9 mouse cellular contexts compared by ENCODE assay signal in genomic region chr2:164939106-164939505, GRCm38 (mm10). TPM values are rescaled to one million over a fixed set of nuclear protein-coding genes. Genes with fewer than 3 reads are reported as not detected.
A peak's percentile ranks its signal among the peaks of the same experiment; 100 is the strongest.
DNase-seq lines count a peak whose midpoint lies in the region; ATAC-seq and TF ChIP-seq lines count a peak whose summit lies in the region.
"Had no signal": no experiment of that assay in that cellular context is flagged by ENCODE, and none has a peak within 500 bp of the region (broad histone marks: within the 10 kb centered on the region; RNA-seq: fewer than 3 reads in every experiment).

No protein-coding gene starts in this region.

- peaks cover 78% of the 10 kb centered on the region for H3K27me3 ChIP-seq in heart, embryonic 13.5 days (replicated peaks)
- H3K27me3 ChIP-seq in ES-Bruce4 (ENCODE audit: control insufficient read depth, insufficient read depth, low read length, poor library complexity, severe bottlenecking), result no peaks in the 10 kb centered on the region
- H3K27me3 ChIP-seq in embryonic facial prominence, embryonic 13.5 days, result peaks cover 47% of the 10 kb centered on the region
- H3K27me3 ChIP-seq in limb, embryonic 13.5 days, result peaks cover 58% of the 10 kb centered on the region

- no peak for TF ChIP-seq EP300 in ES-Bruce4 (IDR thresholded peaks at IDR 0.05; ENCODE audit: insufficient read depth, low read depth, low read length)

- peak overlapping the region; percentile 71 for H3K4me2 ChIP-seq in heart, embryonic 13.5 days
- H3K4me2 ChIP-seq in embryonic facial prominence, embryonic 13.5 days, result peak overlapping the region; percentile 73
- peak overlapping the region; percentile 66 for H3K4me2 ChIP-seq in limb, embryonic 13.5 days (replicated peaks)

- no peaks in the 10 kb centered on the region for H3K36me3 ChIP-seq in heart, embryonic 13.5 days
- H3K36me3 ChIP-seq in ES-Bruce4 (ENCODE audit: control insufficient read depth, insufficient read depth, low read length, poor library complexity, severe bottlenecking), result no peaks in the 10 kb centered on the region
- H3K36me3 ChIP-seq in embryonic facial prominence, embryonic 13.5 days, result no peaks in the 10 kb centered on the region
- H3K36me3 ChIP-seq in limb, embryonic 13.5 days, result no peaks in the 10 kb centered on the region
- H3K36me3 ChIP-seq: G1E had no signal

- ATAC-seq in heart, embryonic 13.5 days (ENCODE audit: extremely low read depth, insufficient number of reproducible peaks, low FRiP score, low TSS enrichment), result no peak
- ATAC-seq in embryonic facial prominence, embryonic 13.5 days (ENCODE audit: insufficient number of reproducible peaks, insufficient read depth, low FRiP score, low TSS enrichment, low read depth), result no peak; the same call in 1 of the 2 replicates
- no peak for ATAC-seq in limb, embryonic 13.5 days (ENCODE audit: low FRiP score, low read depth)
- no peak for ATAC-seq in monocyte, adult 5-6 weeks (replicated peaks; ENCODE audit: insufficient number of reproducible peaks, low FRiP score, low TSS enrichment, poor library complexity, severe bottlenecking)
- ATAC-seq in erythroblast, adult 5-6 weeks (replicated peaks; ENCODE audit: low FRiP score, poor library complexity, severe bottlenecking), result no peak

- no peak overlapping the region for H3K27ac ChIP-seq in heart, embryonic 13.5 days (replicated peaks)
- H3K27ac ChIP-seq in ES-Bruce4 (ENCODE audit: insufficient read depth, low read length), result no peak overlapping the region
- no peak overlapping the region for H3K27ac ChIP-seq in embryonic facial prominence, embryonic 13.5 days
- H3K27ac ChIP-seq in limb, embryonic 13.5 days, result no peak overlapping the region

- peaks cover 19% of the 10 kb centered on the region for H3K4me1 ChIP-seq in heart, embryonic 13.5 days
- H3K4me1 ChIP-seq in ES-Bruce4 (ENCODE audit: control insufficient read depth, insufficient read depth, low read length), result peaks cover 10% of the 10 kb centered on the region
- peaks cover 42% of the 10 kb centered on the region for H3K4me1 ChIP-seq in embryonic facial prominence, embryonic 13.5 days
- peaks cover 42% of the 10 kb centered on the region for H3K4me1 ChIP-seq in limb, embryonic 13.5 days

- H3K4me3 ChIP-seq in heart, embryonic 13.5 days, result peak overlapping the region; percentile 48
- peak overlapping the region; percentile 39 for H3K4me3 ChIP-seq in ES-Bruce4 (ENCODE audit: low read depth, low read length)
- peak overlapping the region; percentile 43 for H3K4me3 ChIP-seq in embryonic facial prominence, embryonic 13.5 days
- H3K4me3 ChIP-seq in limb, embryonic 13.5 days, result peak overlapping the region; percentile 39

- no peak for DNase-seq in heart, postnatal 36 days
- DNase-seq in yolk sac, embryonic 10.5 days (ENCODE audit: low spot score), result no peak

- 3% methylated on average over 11 of the region's 11 CpGs for WGBS in heart, embryonic 13.5 days
- 2% methylated on average over 11 of the region's 11 CpGs for WGBS in embryonic facial prominence, embryonic 13.5 days
- 3% methylated on average over 11 of the region's 11 CpGs for WGBS in limb, embryonic 13.5 days

- H3K9ac ChIP-seq in heart, embryonic 13.5 days, result peak overlapping the region; percentile 65
- peak overlapping the region; percentile 22 for H3K9ac ChIP-seq in ES-Bruce4 (ENCODE audit: low read depth, poor library complexity, severe bottlenecking)
- H3K9ac ChIP-seq in embryonic facial prominence, embryonic 13.5 days, result peak overlapping the region; percentile 60
- peak overlapping the region; percentile 45; the same call in 1 of the 2 replicates for H3K9ac ChIP-seq in limb, embryonic 13.5 days

- TF ChIP-seq POLR2A in ES-Bruce4 (IDR thresholded peaks at IDR 0.05; ENCODE audit: insufficient read depth, low read length), result no peak

- no peaks in the 10 kb centered on the region for H3K9me3 ChIP-seq in heart, embryonic 13.5 days
- no peaks in the 10 kb centered on the region for H3K9me3 ChIP-seq in ES-Bruce4 (replicated peaks; ENCODE audit: control insufficient read depth, insufficient read depth, low read length, poor library complexity, severe bottlenecking)
- H3K9me3 ChIP-seq in embryonic facial prominence, embryonic 13.5 days, result no peaks in the 10 kb centered on the region
- no peaks in the 10 kb centered on the region for H3K9me3 ChIP-seq in limb, embryonic 13.5 days
- H3K9me3 ChIP-seq: G1E had no signal

- intact Hi-C loops in heart, postnatal 36 days (cut with DNase I), result no loop called here

- TF ChIP-seq CTCF in ES-Bruce4 (IDR thresholded peaks at IDR 0.05; ENCODE audit: low read depth, low read length), result no peak

RNA-seq across cellular contexts. Expression of gene Mmp9, which starts 1.5 kb away (rescaled TPM):
- 0.33 and 0.36 TPM in 2 replicates for polyA plus RNA-seq in heart, embryonic 13.5 days (2015; fragmentation: Nextera tagmentation; extraction: Ambion mirVana)
- under 1 TPM; 0.87 to 0.97 TPM for total RNA-seq in heart, postnatal 36 days (2021)
- polyA plus RNA-seq in ES-Bruce4 (2011; ENCODE audit: insufficient read depth, insufficient read length, low read depth, missing spikeins), result 5.8 and 6.2 TPM in 2 replicates
- polyA plus RNA-seq in embryonic facial prominence, embryonic 13.5 days (2015; fragmentation: Nextera tagmentation; extraction: Ambion mirVana), result 16.6 and 23.8 TPM in 2 replicates
- 5.5 and 7.1 TPM in 2 replicates for polyA plus RNA-seq in limb, embryonic 13.5 days (2015; fragmentation: Nextera tagmentation; extraction: Ambion mirVana)
- total RNA-seq in monocyte, adult 5-6 weeks (2017), result 1.7 to 19.4 TPM (median 15.0 TPM) in 3 replicates
- total RNA-seq in erythroblast, adult 5-6 weeks (2015; ENCODE audit: low replicate concordance), result 73.6 and 120 TPM in 2 replicates
- total RNA-seq in erythroblast, adult 5-6 weeks (2017; ENCODE audit: low replicate concordance), result 31.4 and 35.7 TPM in 2 replicates

RNA-seq across cellular contexts. Expression of gene Slc12a5, which starts 21.5 kb away (rescaled TPM):
- 0.42 and 0.56 TPM in 2 replicates for polyA plus RNA-seq in heart, embryonic 13.5 days (2015; fragmentation: Nextera tagmentation; extraction: Ambion mirVana)
- under 1 TPM; 0.33 to 0.87 TPM for total RNA-seq in heart, postnatal 36 days (2021)
- 1.6 and 1.9 TPM in 2 replicates for polyA plus RNA-seq in ES-Bruce4 (2011; ENCODE audit: insufficient read depth, insufficient read length, low read depth, missing spikeins)
- 1.0 and 2.9 TPM in 2 replicates for polyA plus RNA-seq in embryonic facial prominence, embryonic 13.5 days (2015; fragmentation: Nextera tagmentation; extraction: Ambion mirVana)
- polyA plus RNA-seq in limb, embryonic 13.5 days (2015; fragmentation: Nextera tagmentation; extraction: Ambion mirVana), result 1.00 and 1.2 TPM in 2 replicates
- 0.11 to 1.7 TPM (median 0.29 TPM) in 3 replicates for total RNA-seq in monocyte, adult 5-6 weeks (2017)
- total RNA-seq in erythroblast, adult 5-6 weeks (2015; ENCODE audit: low replicate concordance), result not detected in 2 replicates
- total RNA-seq in erythroblast, adult 5-6 weeks (2017; ENCODE audit: low replicate concordance), result not detected in 2 replicates

RNA-seq across cellular contexts. Expression of gene Zfp335, which starts 27.5 kb away (rescaled TPM):
- polyA plus RNA-seq in heart, embryonic 13.5 days (2015; fragmentation: Nextera tagmentation; extraction: Ambion mirVana), result 8.8 and 9.2 TPM in 2 replicates
- 10 to 100 TPM in 1 of 2 experiments, 1 to 10 TPM in 1; 8.5 to 10.0 TPM for total RNA-seq in heart, postnatal 36 days (2021)
- polyA plus RNA-seq in ES-Bruce4 (2011; ENCODE audit: insufficient read depth, insufficient read length, low read depth, missing spikeins), result 9.1 and 10.6 TPM in 2 replicates
- 15.5 and 16.1 TPM in 2 replicates for polyA plus RNA-seq in embryonic facial prominence, embryonic 13.5 days (2015; fragmentation: Nextera tagmentation; extraction: Ambion mirVana)
- 13.5 and 15.2 TPM in 2 replicates for polyA plus RNA-seq in limb, embryonic 13.5 days (2015; fragmentation: Nextera tagmentation; extraction: Ambion mirVana)
- 9.1 to 21.0 TPM (median 12.5 TPM) in 3 replicates for total RNA-seq in monocyte, adult 5-6 weeks (2017)
- 13.4 and 17.9 TPM in 2 replicates for total RNA-seq in erythroblast, adult 5-6 weeks (2015; ENCODE audit: low replicate concordance)
- total RNA-seq in erythroblast, adult 5-6 weeks (2017; ENCODE audit: low replicate concordance), result 9.9 and 10.3 TPM in 2 replicates
